Mouse (Mus musculus) adrenal gland, postnatal 10 days (tissue): ENCODE measurements at regions not wholly inside any gene's neighbourhood (a gene's known extent, or its start where the extent isn't known, plus 50 kb on each side); places are given as distances from the start of the nearest gene placed in this dataset.

Experiments
- DNase-seq: peaks from one replicate; pipeline ENCODE4 v3.0.0; 2021; ENCODE audit warnings: mixed read lengths

DNA sequence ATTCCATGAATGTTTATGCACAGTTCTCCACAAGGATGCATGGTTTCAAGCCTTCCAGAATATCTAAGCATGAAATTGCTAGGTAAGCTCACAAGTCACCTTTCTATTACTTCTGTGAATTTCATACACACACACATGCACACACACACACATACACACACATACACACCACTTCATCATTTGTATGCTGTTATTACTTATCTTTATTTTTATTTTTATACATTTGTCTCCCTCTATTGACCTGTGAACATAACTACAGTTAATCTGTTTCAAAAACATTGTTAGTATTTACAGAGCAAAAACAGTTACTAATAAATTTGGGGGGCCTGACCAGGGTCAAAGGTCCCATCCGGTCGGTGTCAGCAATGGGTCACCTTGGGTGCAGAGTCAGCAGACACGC, 212.6 kb upstream of the Depdc1a start:
- DNase-seq: no peak

DNA sequence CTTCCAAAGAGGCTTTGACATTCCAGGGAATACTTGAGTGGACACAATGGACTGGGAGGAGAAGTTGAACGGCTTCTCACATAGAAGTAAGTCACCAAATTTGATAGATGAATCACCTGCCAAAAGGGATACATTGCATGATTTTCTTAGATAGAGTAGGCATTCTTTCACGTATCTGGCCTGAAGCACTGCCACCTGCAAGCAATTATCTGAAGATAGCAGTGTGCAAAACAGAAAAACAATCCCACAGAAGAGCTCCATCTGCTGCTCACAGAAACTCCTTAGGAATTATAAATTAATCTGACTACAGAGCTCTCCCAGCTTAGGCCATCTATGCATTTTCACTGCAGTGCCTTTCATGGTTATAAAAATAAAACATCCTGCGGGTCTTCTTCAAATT, 177.8 kb upstream of the Depdc1a start:
- no peak for DNase-seq

DNA sequence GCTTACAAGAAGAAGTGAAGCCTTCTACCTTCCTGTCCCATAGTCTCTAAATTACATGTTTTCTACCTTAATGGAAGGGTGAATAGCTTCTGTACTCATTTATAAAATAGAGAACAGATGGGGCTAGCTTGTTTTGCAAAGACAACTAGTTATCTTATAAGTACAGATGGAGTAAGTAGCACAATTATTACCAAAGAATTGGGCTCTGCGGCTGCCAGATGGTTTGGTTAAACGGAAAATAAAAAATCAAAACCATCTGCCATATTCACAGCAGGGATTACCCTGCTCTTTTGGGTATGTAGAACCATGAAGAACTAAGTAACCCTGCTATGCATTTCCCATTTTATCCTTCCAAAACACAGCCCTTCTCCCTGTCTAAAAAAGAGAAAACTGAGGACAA, 147.2 kb upstream of the Depdc1a start:
- no peak for DNase-seq

DNA sequence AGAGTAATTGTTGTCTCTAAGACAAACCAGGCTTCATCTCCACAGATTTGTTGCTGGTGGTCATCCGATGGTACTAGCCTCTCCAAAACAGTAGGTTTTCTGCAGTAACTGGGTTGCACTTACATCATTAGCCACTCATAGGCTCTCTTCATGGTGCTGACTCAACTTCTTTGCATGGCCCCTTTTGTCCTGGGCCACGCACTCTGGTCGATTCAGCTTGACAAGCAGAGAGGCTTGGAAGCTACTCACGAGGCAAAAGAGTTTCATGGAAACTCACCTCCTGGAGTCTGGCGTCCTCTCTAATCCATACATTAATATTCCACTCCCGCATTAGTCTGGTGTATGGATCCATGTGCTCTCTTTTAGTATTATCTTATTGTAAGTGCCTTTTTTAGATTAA, 141.5 kb upstream of the Depdc1a start:
- no peak for DNase-seq

GRCm38 (mm10) chr3:159373177-159373576, 122.1 kb upstream of the Depdc1a start:
- DNase-seq: peak; percentile 8
